Comparison of ENCODE assay signal across 8 mouse cellular contexts in the genomic region with DNA sequence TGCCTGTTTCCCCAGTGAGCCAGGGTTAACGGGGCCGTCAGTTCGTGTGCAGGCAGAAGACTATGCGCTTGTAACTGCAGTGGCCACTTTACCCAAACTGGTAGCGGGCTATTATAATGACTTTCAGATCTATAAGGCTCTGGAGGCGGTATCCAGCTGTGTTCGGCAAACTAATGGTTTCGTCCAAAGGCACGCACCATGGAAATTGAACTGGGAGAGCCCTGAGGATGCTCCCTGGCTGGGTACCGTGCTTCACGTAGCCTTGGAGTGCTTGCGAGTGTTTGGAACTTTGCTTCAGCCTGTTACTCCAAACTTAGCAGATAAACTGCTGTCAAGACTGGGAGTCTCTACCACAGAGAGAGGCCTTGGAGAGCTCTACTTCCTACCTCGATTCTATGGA. TPM values are rescaled to one million over a fixed set of nuclear protein-coding genes. Genes with fewer than 3 reads are reported as not detected.
DNase-seq lines count a peak whose midpoint lies in the region; ATAC-seq and TF ChIP-seq lines count a peak whose summit lies in the region.

No protein-coding gene starts in this region.

- peaks cover 61% of the 10 kb centered on the region for H3K79me2 ChIP-seq in macrophage (ENCODE audit: inconsistent target)

- H3K4me2 ChIP-seq in kidney, embryonic 16.5 days (replicated peaks; ENCODE audit: low read depth, low read length): peak overlapping the region; percentile 87
- H3K4me2 ChIP-seq in forebrain, embryonic 16.5 days (ENCODE audit: low read length): peak overlapping the region; percentile 89

- no peaks in the 10 kb centered on the region for H3K27me3 ChIP-seq in kidney, embryonic 16.5 days (ENCODE audit: insufficient read depth, low read length)
- no peaks in the 10 kb centered on the region for H3K27me3 ChIP-seq in forebrain, embryonic 16.5 days (replicated peaks; ENCODE audit: control insufficient read depth, insufficient read depth, low read length)

- peak overlapping the region; percentile 91 for H3K4me3 ChIP-seq in kidney, embryonic 16.5 days (ENCODE audit: low read length)
- peak overlapping the region; percentile 85 for H3K4me3 ChIP-seq in bone marrow, adult 2 months (replicated peaks; ENCODE audit: control insufficient read depth, low read depth, low read length)
- H3K4me3 ChIP-seq in forebrain, embryonic 16.5 days (replicated peaks; ENCODE audit: low read length): peak overlapping the region; percentile 69
- peak overlapping the region; percentile 89 for H3K4me3 ChIP-seq in macrophage (ENCODE audit: inconsistent target)

- H3K9me3 ChIP-seq in kidney, embryonic 16.5 days (ENCODE audit: low read length): no peaks in the 10 kb centered on the region
- H3K9me3 ChIP-seq in forebrain, embryonic 16.5 days (ENCODE audit: control insufficient read depth, low read length): no peaks in the 10 kb centered on the region

- peaks cover 31% of the 10 kb centered on the region for H3K4me1 ChIP-seq in kidney, embryonic 16.5 days (ENCODE audit: insufficient read depth, low read length)
- no peaks in the 10 kb centered on the region; the same call in 1 of the 2 replicates for H3K4me1 ChIP-seq in bone marrow, adult 2 months (ENCODE audit: control insufficient read depth, insufficient read depth, low read length)
- peaks cover 30% of the 10 kb centered on the region for H3K4me1 ChIP-seq in forebrain, embryonic 16.5 days (replicated peaks; ENCODE audit: control insufficient read depth, insufficient read depth, low read length)

- no peak for TF ChIP-seq CTCF in bone marrow, adult 2 months (IDR thresholded peaks at IDR 0.05; ENCODE audit: control insufficient read depth, insufficient read depth, low read length)

- TF ChIP-seq POLR2A in bone marrow, adult 2 months (IDR thresholded peaks at IDR 0.05; ENCODE audit: borderline replicate concordance, control insufficient read depth, low read depth, low read length): no peak

- ATAC-seq in kidney, embryonic 16.5 days (ENCODE audit: low FRiP score, low TSS enrichment): no peak
- no peak for ATAC-seq in forebrain, embryonic 16.5 days

- 33% methylated on average over 13 of the region's 13 CpGs for WGBS in kidney, embryonic 16.5 days
- WGBS in bone marrow, adult 2 months: 17% methylated on average over 13 of the region's 13 CpGs
- WGBS in forebrain, embryonic 16.5 days: 24% methylated on average over 13 of the region's 13 CpGs
- 29% methylated on average over 13 of the region's 13 CpGs for WGBS in macrophage (ENCODE audit: missing documents)

- H3K9ac ChIP-seq in kidney, embryonic 16.5 days (replicated peaks; ENCODE audit: low read length): peak overlapping the region; percentile 76
- peak overlapping the region; percentile 74 for H3K9ac ChIP-seq in forebrain, embryonic 16.5 days (replicated peaks; ENCODE audit: low read depth, low read length)

- H3K36me3 ChIP-seq in kidney, embryonic 16.5 days (ENCODE audit: insufficient read depth, low read length): no peaks in the 10 kb centered on the region
- H3K36me3 ChIP-seq in forebrain, embryonic 16.5 days (ENCODE audit: control insufficient read depth, insufficient read depth): no peaks in the 10 kb centered on the region
- H3K36me3 ChIP-seq in macrophage (ENCODE audit: inconsistent target): no peaks in the 10 kb centered on the region

- no peak for DNase-seq in kidney, postnatal 14 days
- DNase-seq in c-Kit-positive CD71-positive TER-119-positive erythroid progenitor cells, embryonic 14.5 days (ENCODE audit: low spot score): no peak
- DNase-seq in retina, embryonic 14.5 days (ENCODE audit: low spot score): no peak
- no peak for DNase-seq in urinary bladder, postnatal 25 days (ENCODE audit: low spot score)

- no peak overlapping the region for H3K27ac ChIP-seq in kidney, embryonic 16.5 days (ENCODE audit: low read length)
- no peak overlapping the region for H3K27ac ChIP-seq in bone marrow, adult 2 months (ENCODE audit: control insufficient read depth, insufficient read depth, low read depth, low read length, poor library complexity)
- H3K27ac ChIP-seq in forebrain, embryonic 16.5 days (ENCODE audit: low read length): no peak overlapping the region
- no peak overlapping the region for H3K27ac ChIP-seq in macrophage

RNA-seq across cellular contexts. Expression of a gene that starts 1.5 kb away (rescaled TPM):
- 2.2 and 2.6 TPM in 2 replicates for polyA plus RNA-seq in kidney, embryonic 16.5 days (2015; fragmentation: Nextera tagmentation; extraction: Ambion mirVana)
- polyA plus RNA-seq in bone marrow, adult 2 months (2011; ENCODE audit: insufficient read depth, insufficient read length, low replicate concordance, missing spikeins): 1.4 and 1.5 TPM in 2 replicates
- 5.3 and 5.6 TPM in 2 replicates for polyA plus RNA-seq in forebrain, embryonic 16.5 days (2015; fragmentation: Nextera tagmentation; extraction: Ambion mirVana)
- total RNA-seq in macrophage (2018; cell fraction: chromatin; rRNA removed): 1 to 10 TPM; 1.2 to 9.5 (median 3.2) TPM
- total RNA-seq in macrophage (2018; cell fraction: cytosol; rRNA removed): 1 to 10 TPM in 5 of 26 experiments, under 1 TPM in 21; 0.20 to 1.5 (median 0.70) TPM
- total RNA-seq in macrophage (2018; cell fraction: nucleus; rRNA removed): 1 to 10 TPM in 24 of 26 experiments, under 1 TPM in 2; 0.68 to 9.3 (median 1.9) TPM
- 0.86 to 1.8 TPM (median 0.86 TPM) in 3 replicates for polyA plus RNA-seq in macrophage (2018)

RNA-seq across cellular contexts. Expression of a gene that starts 11.9 kb away (rescaled TPM):
- 7.6 and 9.0 TPM in 2 replicates for polyA plus RNA-seq in kidney, embryonic 16.5 days (2015; fragmentation: Nextera tagmentation; extraction: Ambion mirVana)
- 0.95 and 1.7 TPM in 2 replicates for polyA plus RNA-seq in bone marrow, adult 2 months (2011; ENCODE audit: insufficient read depth, insufficient read length, low replicate concordance, missing spikeins)
- 10.4 and 15.1 TPM in 2 replicates for polyA plus RNA-seq in forebrain, embryonic 16.5 days (2015; fragmentation: Nextera tagmentation; extraction: Ambion mirVana)
- total RNA-seq in macrophage (2018; cell fraction: chromatin; rRNA removed): 1 to 10 TPM in 22 of 26 experiments, under 1 TPM in 4; 0.45 to 9.6 (median 2.7) TPM
- total RNA-seq in macrophage (2018; cell fraction: cytosol; rRNA removed): 1 to 10 TPM in 25 of 26 experiments, under 1 TPM in 1; 0.86 to 4.1 (median 2.0) TPM
- 1 to 10 TPM in 17 of 26 experiments, under 1 TPM in 9; 0.29 to 3.6 (median 1.5) TPM for total RNA-seq in macrophage (2018; cell fraction: nucleus; rRNA removed)
- polyA plus RNA-seq in macrophage (2018): 1.1 to 2.8 TPM (median 1.6 TPM) in 3 replicates
